Comparison of ENCODE assay signal across 8 mouse cellular contexts in the genomic region with DNA sequence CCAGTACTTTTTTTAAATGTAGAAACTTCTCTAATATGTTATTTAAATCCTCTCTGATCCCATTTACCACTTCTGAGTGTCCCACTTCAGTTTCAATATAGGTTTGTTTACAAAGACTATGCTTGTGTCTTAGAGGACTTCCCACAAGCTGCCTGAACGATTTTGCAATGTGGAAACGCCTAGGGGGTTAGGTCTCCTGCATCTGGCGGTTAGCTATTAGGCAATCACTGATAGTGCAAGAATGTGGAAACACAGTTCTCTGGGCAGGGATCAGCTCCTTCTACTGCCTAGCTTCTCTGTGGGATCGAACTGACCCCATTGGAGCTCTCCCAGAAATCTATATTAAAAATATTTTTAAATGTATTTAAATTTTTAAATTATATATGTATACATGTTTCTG. TPM values are rescaled to one million over a fixed set of nuclear protein-coding genes. Genes with fewer than 3 reads are reported as not detected.
A peak's percentile ranks its signal among the peaks of the same experiment; 100 is the strongest.
DNase-seq lines count a peak whose midpoint lies in the region; ATAC-seq lines count a peak whose summit lies in the region.

A gene (minus strand): TSS at position 83 of the 400 bp plus-strand sequence.

- H3K4me2 ChIP-seq in neural tube, embryonic 11.5 days (ENCODE audit: low read depth) = no peak within 1 kb of the TSS
- H3K4me2 ChIP-seq in embryonic facial prominence, embryonic 14.5 days (ENCODE audit: low read depth, low read length) = no peak within 1 kb of the TSS
- no peak within 1 kb of the TSS for H3K4me2 ChIP-seq in hindbrain, embryonic 12.5 days (replicated peaks)

- H3K4me3 ChIP-seq in neural tube, embryonic 11.5 days (ENCODE audit: low read depth, low read length) = no peak within 1 kb of the TSS
- no peak within 1 kb of the TSS for H3K4me3 ChIP-seq in embryonic facial prominence, embryonic 14.5 days (ENCODE audit: low read depth, low read length)
- no peak within 1 kb of the TSS for H3K4me3 ChIP-seq in hindbrain, embryonic 12.5 days

- H3K4me1 ChIP-seq in neural tube, embryonic 11.5 days (ENCODE audit: control insufficient read depth, insufficient read depth, low read length) = no peaks in the 10 kb centered on the region
- no peaks in the 10 kb centered on the region for H3K4me1 ChIP-seq in embryonic facial prominence, embryonic 14.5 days (ENCODE audit: control insufficient read depth, insufficient read depth, low read length)
- no peaks in the 10 kb centered on the region for H3K4me1 ChIP-seq in hindbrain, embryonic 12.5 days

- no peak for ATAC-seq in neural tube, embryonic 11.5 days (ENCODE audit: insufficient read depth, low FRiP score, low TSS enrichment)
- no peak for ATAC-seq in embryonic facial prominence, embryonic 14.5 days (ENCODE audit: low read depth)
- ATAC-seq in hindbrain, embryonic 12.5 days (ENCODE audit: low FRiP score) = no peak
- peak; percentile 70 for ATAC-seq in neutrophil, adult 5-6 weeks (ENCODE audit: extremely low read depth, insufficient number of reproducible peaks, low FRiP score, poor library complexity, severe bottlenecking)

- no peaks in the 10 kb centered on the region for H3K9me3 ChIP-seq in neural tube, embryonic 11.5 days (ENCODE audit: control insufficient read depth, low read length)
- no peaks in the 10 kb centered on the region for H3K9me3 ChIP-seq in embryonic facial prominence, embryonic 14.5 days (ENCODE audit: control insufficient read depth, low read length)
- no peaks in the 10 kb centered on the region for H3K9me3 ChIP-seq in hindbrain, embryonic 12.5 days (replicated peaks)

- no peaks in the 10 kb centered on the region for H3K27me3 ChIP-seq in neural tube, embryonic 11.5 days (ENCODE audit: control insufficient read depth, insufficient read depth, low read length)
- H3K27me3 ChIP-seq in embryonic facial prominence, embryonic 14.5 days (replicated peaks; ENCODE audit: control insufficient read depth, insufficient read depth, low read length) = no peaks in the 10 kb centered on the region
- H3K27me3 ChIP-seq in hindbrain, embryonic 12.5 days = no peaks in the 10 kb centered on the region

- DNase-seq in neural tube, embryonic 11.5 days (ENCODE audit: low spot score) = no peak
- no peak for DNase-seq in neural tube, embryonic 10.5 days (ENCODE audit: extremely low spot score, low spot score)
- peak; percentile 13 for DNase-seq in embryonic facial prominence, embryonic 14.5 days (ENCODE audit: low spot score)
- peak; percentile 49 to 72 for DNase-seq in lung, adult 18-20 months
- no peak for DNase-seq in cerebellum, postnatal 14 days
- no peak for DNase-seq in retina, postnatal 1 day

- no peak within 1 kb of the TSS for H3K9ac ChIP-seq in neural tube, embryonic 11.5 days (ENCODE audit: low read length)
- no peak within 1 kb of the TSS for H3K9ac ChIP-seq in embryonic facial prominence, embryonic 14.5 days (ENCODE audit: low read depth, low read length)
- no peak within 1 kb of the TSS for H3K9ac ChIP-seq in hindbrain, embryonic 12.5 days

- 57% methylated on average over 4 of the region's 4 CpGs for WGBS in neural tube, embryonic 11.5 days
- 39% methylated on average over 4 of the region's 4 CpGs for WGBS in embryonic facial prominence, embryonic 14.5 days
- WGBS in hindbrain, embryonic 12.5 days = 52% methylated on average over 4 of the region's 4 CpGs

- H3K36me3 ChIP-seq in neural tube, embryonic 11.5 days (ENCODE audit: control insufficient read depth, insufficient read depth, low read length) = no peaks in the 10 kb centered on the region
- H3K36me3 ChIP-seq in embryonic facial prominence, embryonic 14.5 days (ENCODE audit: control insufficient read depth, insufficient read depth, low read length) = no peaks in the 10 kb centered on the region
- no peaks in the 10 kb centered on the region for H3K36me3 ChIP-seq in hindbrain, embryonic 12.5 days

- H3K27ac ChIP-seq in neural tube, embryonic 11.5 days (ENCODE audit: low read depth, low read length) = no peak within 1 kb of the TSS
- H3K27ac ChIP-seq in embryonic facial prominence, embryonic 14.5 days (replicated peaks; ENCODE audit: low read depth, low read length) = no peak within 1 kb of the TSS
- H3K27ac ChIP-seq in hindbrain, embryonic 12.5 days = no peak within 1 kb of the TSS

RNA-seq across cellular contexts. Expression of the gene that starts here (rescaled TPM):
- 27.1 and 33.0 TPM in 2 replicates for polyA plus RNA-seq in neural tube, embryonic 11.5 days (2014; fragmentation: Nextera tagmentation; extraction: Ambion mirVana)
- 19.3 and 20.1 TPM in 2 replicates for polyA plus RNA-seq in embryonic facial prominence, embryonic 14.5 days (2014; fragmentation: Nextera tagmentation; extraction: Ambion mirVana)
- polyA plus RNA-seq in hindbrain, embryonic 12.5 days (2016; fragmentation: Nextera tagmentation; extraction: Ambion mirVana) = 25.9 and 27.7 TPM in 2 replicates
- total RNA-seq in neutrophil, adult 5-6 weeks (2017) = 56.7 and 56.8 TPM in 2 replicates

Comparison
In these comparisons a context has a peak if more than half of its experiments do, and no peak if none do; other contexts are left out.
1. DNase-seq: peak in embryonic facial prominence, embryonic 14.5 days (single experiment) and lung, adult 18-20 months (2 of 2); none in neural tube, embryonic 11.5 days (single experiment), neural tube, embryonic 10.5 days (single experiment), cerebellum, postnatal 14 days (0 of 2) and retina, postnatal 1 day (single experiment).